Mouse (Mus musculus) brain, embryonic 14.5 days (tissue): ENCODE results near the gene Tiam2.

Source experiments
- CTCF ChIP-seq: fragments of 200-500 bp; IDR thresholded peaks from 2 replicates; pipeline ENCODE4 v1.5.1; 2012; ENCODE audit warnings: inconsistent platforms, mild to moderate bottlenecking, moderate library complexity, borderline replicate concordance; ENCODE audit not compliant: insufficient read depth, insufficient read length; ENCODE audit errors: extremely low read depth
- POLR2A ChIP-seq: fragments of 200-500 bp; IDR thresholded peaks from 2 replicates; pipeline ENCODE4 v1.6.1; 2012; ENCODE audit warnings: mild to moderate bottlenecking, inconsistent platforms, borderline replicate concordance; ENCODE audit not compliant: poor library complexity, insufficient read depth, insufficient read length, severe bottlenecking; ENCODE audit errors: extremely low read depth

GRCm38 (mm10) chr17:3394985-3395384, 68.6 kb downstream of the Tiam2 start:
- no peak for TF ChIP-seq POLR2A
- no peak for TF ChIP-seq CTCF
